Mouse (Mus musculus) spleen, postnatal 10 days (tissue): ENCODE results near the gene Spsb3.

ENCODE experiments used
- DNase-seq, 2 experiments: peaks; one replicate each; pipeline ENCODE4 v3.0.0; 2021 to 2022; ENCODE audit warnings: low spot score in 2 of 2

The Spsb3 gene

DNA sequence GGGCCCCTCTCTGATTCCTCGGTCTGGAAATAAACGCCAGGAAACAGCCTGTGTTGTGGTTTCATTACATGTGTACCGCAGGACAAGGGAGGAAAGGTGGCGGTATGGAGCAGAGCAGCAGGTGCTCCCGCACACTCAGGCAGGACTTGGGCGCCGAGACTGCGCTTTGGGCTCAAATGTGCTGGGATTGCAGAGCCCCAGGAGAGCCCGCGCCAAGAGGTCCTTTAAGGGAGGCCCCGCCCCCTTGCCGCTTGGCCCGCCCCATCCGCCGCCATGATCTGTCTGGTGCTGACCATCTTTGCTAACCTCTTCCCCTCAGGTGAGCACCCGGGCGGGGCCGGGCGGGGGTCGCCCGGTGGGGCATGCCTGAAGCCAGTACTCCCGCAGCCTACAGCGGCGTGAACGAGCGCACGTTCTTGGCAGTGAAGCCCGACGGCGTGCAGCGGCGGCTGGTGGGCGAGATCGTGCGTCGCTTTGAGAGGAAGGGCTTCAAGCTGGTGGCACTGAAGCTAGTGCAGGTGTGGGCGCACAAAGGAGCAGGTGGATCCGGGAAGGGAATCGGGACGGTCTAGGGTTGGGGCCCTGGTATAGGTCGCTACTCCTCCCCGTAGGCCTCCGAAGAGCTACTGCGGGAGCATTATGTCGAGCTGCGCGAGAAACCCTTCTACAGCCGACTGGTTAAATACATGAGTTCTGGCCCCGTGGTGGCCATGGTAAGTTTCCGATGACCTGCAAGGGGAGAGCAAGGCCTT lies 10.0 kb downstream of the Spsb3 start, which contains the start of gene Nme3:
TSS of gene Nme3 (plus strand) at position 260 of the 752 bp plus-strand sequence.
- DNase-seq: peak; percentile 82 to 87

DNA sequence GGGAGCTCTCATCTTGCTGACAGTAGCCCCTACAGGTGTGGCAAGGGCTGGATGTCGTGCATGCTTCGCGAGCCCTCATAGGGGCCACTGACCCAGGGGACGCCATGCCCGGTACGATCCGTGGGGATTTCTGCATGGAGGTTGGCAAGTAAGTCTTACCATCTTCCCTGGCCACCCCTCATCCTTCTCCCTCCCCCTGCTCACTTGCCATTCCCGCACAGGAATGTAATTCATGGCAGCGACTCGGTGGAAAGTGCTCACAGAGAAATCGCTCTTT lies 10.5 kb downstream of the Spsb3 start:
- no peak for DNase-seq

DNA sequence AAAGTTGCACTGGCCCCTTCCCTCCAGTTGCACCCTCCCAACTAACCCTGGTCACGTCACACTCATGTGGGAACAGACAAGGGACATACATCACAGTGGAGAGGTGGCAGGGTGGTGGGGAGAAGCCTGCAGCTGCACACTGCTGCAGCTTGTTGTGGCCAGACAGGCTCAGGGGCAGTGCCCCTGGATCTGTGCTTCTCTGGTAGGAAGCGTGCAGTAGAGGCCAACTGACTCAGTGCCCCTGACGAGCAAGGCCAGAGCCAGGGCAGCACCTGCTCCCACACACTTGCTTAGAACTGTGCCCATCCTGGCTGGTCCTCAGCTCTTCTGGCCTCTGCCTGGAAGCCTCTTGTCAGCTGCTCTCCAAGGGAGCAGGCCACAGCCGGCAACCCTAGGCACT lies 11.2 kb downstream of the Spsb3 start:
- no peak for DNase-seq

DNA sequence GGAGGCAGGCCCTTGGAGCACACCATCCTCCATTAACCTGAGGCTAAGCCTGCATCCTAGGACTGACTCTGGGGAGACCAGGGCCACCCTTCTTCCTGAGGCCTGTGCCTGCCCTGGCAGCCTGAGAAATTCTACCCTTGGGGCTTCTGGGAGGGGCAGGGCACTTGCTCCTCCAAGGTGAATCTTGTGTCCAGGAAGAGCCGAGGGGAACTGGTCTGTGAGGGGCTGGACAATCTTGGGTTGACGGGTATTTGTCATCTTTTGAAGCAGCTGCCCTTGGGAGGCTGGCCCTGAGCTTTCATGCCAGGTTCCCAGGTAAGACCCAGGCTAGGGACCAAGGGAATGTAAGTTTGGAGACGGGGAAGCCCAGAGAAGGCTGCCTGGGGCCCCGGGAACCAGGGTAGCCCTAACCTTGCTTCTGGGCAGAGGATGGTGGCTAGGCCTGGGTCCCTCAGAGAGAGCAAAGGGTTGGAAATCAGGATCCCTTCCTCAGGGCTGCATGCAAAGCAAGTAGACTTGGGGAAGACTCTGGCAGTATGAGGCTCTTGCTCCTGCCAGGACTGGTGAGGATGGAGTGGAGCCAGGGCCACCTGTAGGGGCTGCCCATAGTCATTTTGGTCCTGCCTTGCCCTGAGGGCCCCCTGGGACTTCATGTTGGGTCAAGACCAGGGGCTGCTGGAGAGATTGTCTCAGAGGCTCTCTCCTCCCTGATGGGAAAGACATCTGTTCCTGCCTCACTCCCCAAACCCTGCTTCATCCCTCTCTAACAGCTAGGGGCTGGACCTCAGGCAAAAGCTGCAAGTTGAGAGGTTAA lies 11.8 kb downstream of the Spsb3 start:
- DNase-seq: no peak

DNA sequence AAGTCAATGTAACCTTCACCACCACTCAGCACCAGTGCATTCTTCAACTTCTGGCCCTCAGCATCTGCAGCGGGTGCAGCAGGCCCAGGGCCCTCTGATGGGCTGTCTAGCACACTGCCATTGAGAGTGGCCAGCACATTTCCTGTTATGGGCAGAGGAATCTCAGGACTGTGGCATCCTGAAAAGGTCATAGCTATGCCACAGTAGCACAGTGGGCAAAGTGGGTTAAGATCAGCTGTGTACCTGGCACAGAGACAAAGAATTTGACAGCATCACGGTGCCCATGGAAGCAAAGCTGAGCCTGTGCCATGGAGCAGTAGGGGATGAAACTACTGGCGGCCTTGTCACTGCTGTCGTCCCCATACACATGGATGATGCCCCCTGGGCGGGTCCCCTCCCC lies 12.7 kb downstream of the Spsb3 start:
- DNase-seq: no peak

DNA sequence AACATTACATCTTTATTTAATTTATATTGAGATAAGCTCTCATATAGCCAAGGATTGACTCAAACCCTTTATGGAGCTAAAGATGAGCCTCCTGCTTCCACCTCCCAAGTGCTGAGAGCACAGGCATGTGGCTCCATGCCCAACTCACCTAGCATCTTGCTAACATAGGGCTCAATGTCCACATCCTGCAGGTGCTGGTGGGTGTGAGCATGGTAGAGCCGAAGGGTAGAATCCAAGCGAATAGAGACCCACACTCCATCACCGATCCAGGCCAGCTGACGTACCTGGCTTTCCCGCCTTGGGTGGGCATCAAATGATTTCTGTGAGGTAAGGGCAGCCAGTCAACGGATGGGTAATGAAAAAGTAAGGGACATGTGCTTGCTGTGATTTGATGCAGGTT lies 13.6 kb downstream of the Spsb3 start:
- DNase-seq: no peak

DNA sequence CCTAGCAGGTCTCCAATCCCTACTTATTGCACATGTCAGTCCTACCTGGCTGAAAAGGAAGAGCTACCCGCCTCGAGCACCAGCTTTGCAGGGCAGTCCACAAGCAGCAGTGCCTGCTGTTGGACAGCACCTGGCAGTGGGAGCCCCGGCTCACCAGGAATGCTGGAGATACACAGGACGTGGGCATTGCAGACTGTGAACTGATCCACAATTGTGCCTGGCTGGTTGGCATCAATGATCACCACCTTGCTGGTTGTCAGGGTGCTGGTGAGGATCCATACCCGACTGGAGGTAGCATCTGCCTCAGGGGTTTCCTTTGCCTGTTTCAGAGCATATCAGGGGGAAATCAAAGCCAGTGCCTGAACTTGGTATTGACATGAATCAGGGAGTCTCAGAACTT lies 15.7 kb downstream of the Spsb3 start:
- peak in 1 of 2 experiments; percentile 33 for DNase-seq

DNA sequence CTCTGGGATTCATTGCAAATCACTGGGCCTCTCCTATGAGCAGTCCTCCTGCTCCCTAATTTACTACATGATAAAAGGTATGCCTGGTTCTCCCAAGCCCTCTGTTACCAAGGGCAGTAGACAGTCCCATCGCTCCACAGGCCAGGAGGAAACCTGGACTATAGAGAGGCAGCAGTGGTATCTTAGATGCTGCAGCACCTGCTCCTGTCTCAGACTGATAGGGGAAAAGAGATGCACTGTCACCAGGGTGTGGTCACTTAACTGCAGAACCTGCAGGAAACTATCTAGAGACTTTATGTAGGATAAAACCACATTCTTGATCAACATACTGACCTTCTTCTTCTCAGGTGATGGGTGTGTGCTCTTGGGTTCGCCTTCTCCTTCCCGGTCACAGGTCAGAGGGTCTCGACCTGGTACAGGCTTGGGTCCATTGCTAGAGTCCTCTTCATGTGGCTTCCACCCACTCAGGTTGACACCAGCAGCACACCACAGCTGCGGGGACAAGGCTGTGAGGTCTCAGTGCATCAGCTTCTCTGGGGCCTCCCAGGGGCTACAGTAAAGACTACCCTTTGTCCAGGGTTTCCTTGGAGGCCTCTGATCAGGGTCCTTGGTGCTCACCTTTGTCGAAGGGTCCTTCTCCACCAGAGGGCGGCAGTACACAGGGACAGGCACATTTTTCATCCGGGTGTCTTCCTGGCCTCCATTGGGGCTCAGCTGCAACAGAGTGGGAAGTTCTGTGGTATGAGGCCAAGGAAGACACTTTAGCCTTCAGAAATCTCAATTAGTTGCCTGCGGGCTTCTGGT lies 16.4 kb downstream of the Spsb3 start:
- peak; percentile 78 to 85 for DNase-seq

DNA sequence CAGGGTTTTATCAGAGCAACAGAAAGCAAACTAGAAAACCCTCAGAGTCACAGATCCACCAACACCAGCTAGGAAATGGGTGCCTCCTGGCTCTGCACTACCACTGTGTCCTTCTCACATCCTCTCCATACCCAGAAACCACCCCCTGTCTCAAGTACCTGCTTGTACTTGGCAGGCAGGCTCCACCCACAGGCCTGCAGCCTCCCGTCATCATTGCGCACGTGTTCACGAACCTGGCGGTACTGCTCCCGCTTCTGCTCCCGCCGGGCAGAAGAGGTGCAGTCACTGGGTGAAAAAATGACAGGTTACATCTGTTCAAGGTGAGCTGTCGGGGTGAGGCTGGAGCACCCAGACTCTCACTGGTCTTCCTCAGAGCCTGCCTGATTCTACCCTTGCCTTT lies 17.3 kb downstream of the Spsb3 start:
- DNase-seq: peak; percentile 26 to 31

DNA sequence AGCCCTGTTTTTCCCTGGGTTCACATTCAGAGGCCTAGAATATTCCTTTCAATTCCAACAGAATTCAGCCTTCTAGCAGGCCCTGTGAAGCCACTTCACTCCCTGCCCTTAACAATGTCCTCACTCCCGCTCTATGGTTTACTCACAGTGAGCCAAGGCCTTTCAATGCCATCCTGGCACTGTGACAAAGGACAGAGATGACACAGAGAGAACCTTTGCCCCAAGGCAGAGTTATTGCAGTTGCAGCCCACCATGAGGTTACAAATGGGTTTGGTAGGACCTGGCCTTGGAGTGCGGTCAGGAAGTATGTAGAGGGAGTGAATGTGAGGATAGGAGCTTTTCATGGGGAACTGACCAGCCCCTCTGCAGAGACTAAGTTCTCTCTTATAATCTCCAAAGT lies 21.1 kb downstream of the Spsb3 start:
- DNase-seq: no peak

DNA sequence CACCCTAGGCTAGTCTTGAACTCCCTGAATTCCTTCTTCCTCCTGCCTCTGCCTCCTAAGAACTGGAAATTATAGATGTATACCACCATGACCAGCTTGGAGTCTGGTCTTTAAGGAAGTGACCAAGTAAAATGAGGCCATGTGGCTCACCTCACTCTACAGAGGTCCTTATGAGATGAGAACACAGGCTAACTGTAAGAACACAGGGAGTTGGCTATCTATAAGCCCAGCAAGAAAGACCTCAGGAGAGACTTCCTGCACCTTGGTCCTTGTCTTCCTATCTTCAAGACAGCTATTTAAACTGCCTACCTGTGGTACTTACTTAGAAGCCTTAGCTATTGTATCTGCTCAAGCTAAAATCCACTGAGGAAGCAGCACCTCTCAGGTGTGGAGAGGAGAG lies 27.5 kb downstream of the Spsb3 start:
- no peak for DNase-seq

DNA sequence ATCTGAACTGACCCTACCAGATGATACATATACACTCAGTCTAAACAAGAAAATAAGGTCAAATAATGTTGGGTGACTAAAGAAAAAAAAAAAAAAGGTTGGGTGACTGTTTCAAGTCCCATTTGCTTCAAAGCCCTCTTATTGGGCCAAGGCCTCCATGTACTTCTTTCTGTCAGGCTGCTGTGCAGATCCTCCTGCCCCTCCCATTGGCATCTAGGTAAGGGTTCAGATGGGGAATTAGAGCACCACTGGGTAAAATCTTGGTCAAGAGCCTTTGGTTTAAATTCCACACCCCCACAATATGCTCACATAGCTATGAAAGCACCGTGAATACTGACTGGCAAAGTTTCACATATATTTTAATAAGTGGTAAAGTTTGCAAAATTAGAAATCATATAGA lies 36.8 kb downstream of the Spsb3 start:
- DNase-seq: no peak

DNA sequence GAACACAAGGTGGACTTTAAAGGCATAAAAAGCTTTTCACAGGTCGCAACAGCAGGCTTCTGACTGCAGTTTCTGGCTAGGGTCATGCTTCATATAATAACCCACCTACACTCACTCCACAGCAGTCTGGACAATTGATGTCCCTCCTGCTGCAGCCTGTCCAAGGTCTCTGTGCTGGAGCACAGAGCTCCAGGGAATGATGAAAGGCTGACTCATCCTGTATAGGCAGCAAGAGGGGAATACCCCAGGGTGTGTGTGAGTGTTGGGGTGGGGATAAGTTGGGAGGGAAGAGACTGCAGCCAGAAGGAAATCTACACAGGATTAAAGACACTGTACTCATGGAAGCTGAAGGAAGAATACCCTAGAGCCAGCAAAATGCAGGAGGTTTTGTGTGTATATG lies 43.1 kb downstream of the Spsb3 start:
- no peak for DNase-seq

DNA sequence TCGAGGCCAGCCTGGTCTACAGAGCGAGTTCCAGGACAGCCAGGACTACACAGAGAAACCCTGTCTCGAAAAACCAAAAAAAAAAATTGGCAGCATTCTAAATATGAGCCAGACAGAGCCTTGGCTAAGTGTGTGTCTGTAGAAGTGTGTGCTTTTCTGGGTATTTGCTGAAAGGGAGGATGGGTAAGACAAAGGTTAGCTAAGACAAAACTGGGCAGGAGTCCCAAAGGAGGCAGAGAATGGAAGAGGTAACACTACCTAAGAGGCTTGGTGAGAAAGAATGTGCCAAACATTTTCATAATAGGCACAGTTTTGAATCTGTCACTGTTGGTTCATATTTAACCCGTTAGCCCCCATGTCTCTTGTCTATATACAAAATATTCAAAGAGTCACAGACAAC lies 46.0 kb downstream of the Spsb3 start:
- DNase-seq: no peak

DNA sequence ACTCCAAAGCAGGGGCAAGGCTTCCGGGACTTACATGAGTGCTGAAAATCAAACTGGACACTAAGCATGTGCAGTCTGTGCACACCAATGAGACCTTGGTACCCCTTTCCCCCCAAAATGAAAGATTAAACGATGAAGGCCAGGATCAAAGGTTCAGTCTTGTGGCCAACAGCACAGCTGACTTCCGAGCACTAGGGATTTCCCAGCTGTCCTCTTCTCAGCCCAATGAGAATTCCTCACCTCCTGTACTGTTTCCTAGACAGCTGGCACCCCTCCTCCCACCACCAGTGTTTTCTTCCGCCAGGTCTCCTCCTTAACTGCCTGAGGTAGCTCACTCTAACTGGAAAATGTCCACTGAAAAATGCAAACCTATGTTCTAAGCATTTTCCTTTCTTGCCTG lies 46.7 kb downstream of the Spsb3 start:
- DNase-seq: no peak

DNA sequence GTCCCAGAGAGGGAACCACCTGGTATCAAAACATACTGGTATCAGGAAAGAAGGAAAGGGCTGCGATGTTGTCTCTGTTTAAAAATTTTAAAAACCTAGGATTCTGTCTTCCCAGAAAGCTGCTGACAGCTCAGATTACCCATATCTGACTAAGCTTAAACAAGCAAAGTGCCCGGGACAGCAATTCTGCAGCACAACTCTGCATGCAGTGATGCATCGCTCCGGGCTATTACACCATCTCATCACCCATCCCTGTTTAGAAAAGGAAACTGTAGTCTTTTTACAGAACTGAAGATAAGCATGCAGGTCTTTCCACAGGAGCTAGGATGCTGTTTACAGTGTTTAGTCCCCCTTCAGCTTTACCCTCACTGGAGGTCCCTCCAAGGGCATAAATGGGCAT lies 48.5 kb downstream of the Spsb3 start:
- no peak for DNase-seq

DNA sequence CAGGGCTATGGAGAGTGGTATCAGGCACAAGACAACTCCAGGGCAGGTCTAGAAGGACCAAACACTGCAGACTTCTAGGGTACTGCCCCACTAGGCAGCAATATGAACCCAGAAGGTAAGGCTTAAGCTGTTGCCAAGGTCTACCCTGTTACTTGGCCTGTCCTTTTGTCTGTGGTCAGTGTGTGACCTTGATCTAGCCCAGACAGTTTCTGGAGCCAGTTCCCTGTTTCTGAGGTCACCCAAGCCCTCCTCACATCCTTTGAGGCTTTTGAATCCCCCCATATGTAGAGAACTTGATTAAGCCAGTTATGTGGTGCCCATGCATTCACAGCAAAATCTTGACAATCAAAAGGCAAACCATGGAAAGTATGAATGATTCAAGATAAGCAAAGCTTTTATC lies 49.2 kb downstream of the Spsb3 start:
- DNase-seq: no peak

DNA sequence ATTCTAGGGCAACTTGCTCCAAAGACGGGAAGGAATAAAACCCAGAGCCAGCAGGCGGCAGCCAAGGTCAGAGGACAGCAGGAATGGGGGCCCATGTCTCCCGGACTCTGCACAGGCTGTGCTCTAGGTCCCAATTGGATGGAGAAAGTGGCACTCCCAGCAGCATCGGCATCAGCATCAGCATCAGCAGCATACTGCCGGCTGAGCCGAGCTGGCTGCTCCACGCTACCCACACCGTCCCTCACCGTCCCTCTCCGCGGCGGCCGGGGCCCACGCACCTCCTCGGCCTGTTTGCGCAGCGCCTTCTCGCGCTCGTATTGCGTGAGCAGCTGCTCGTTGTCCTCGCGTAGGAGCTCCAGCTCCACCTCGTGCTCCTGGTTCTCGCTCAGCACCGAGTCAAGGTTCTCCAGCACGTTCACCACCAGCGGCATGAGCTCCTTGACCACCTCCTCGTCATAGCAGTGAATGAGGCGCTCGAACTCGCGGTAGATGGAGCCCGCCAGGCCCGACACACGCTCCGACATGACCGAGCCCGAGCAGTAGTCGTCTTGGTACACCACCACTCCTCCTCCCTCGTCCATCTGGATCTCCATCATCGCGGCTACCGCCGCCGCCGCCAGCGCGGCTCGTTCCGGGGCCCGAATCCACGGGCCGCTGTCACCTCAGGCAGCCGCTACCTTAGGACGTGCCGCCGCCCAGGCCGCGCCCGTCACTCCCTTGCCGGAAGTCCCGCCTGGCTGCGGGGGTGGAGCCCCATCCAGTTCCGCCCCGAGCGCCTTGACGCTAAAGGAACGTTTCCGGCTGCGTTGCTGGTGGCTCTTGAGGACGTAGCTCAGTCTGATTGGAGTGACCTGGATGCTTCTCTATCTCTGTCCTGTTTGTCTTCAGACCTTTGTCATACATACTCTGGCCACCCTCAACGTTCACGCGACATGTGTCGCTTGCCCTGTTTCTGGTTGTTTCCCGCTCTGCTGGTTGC lies 50.1 kb downstream of the Spsb3 start, which contains the start of gene Mapk8ip3:
TSS of gene Mapk8ip3 (minus strand) at position 719 of the 979 bp plus-strand sequence.
- peak; percentile 94 to 97 for DNase-seq

DNA sequence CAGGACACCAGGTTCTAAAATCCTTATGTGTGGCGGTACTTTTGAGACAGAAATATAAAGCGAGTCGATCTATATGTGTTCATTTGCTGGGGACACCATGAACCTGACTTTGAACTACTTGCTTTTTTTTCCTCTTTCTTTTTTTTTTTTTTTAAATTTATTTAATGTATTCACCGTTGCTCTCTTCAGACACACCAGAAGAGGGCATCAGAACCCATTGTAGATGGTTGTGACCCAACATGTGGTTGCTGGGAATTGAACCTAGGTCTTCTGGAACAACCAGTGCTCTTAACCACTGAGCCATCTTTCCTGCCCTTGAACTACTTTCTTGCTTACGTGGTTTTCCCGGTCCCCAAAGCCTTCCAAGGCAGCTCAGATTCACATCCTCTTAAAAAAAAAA lies 50.8 kb downstream of the Spsb3 start:
- no peak for DNase-seq
